Mouse (Mus musculus) heart, postnatal 14 days (tissue): Measurements from ENCODE around the gene Zscan22. TPM values are rescaled to one million over a fixed set of nuclear protein-coding genes. Genes with fewer than 3 reads are reported as not detected.
A peak's percentile ranks its signal among the peaks of the same experiment; 100 is the strongest.
"Not testable (repeated sequence)": the region's sequence is repeated elsewhere in the genome, so short reads cannot be mapped to it uniquely, and the experiment has no call there.

Experiments
- DNase-seq, 2 experiments: peaks; one replicate each; pipeline ENCODE4 v3.0.0; 2021 to 2022
- intact Hi-C: fragments of 180-260 bp; cut with DNase I; formaldehyde crosslinking; loops from one replicate; pipeline ENCODE4 v1.15.1; 2025
- long read RNA-seq, 2 experiments: library from polyadenylated mRNA; stranded (forward); transcript quantifications; one replicate each; pipeline ENCODE4 v2.0.0; 2021
- total RNA-seq, 2 experiments: library from RNA; stranded (reverse); gene quantifications; 2 replicates each; pipeline ENCODE4 v1.2.3; 2021

Gene Zscan22
- total RNA-seq = 1 to 10 TPM; 6.6 to 6.8 TPM
- long read RNA-seq, experiment 1, transcript Zscan22-203 (2 exons, 2,087 nt) = major isoform, 7 of 12 reads
- long read RNA-seq, experiment 1, partial matches to known transcripts = 1 of 12 reads
- long read RNA-seq, experiment 1, other reads (novel, unspliced or antisense) = 1 of 12 reads
- long read RNA-seq, experiment 2, partial matches to known transcripts = 0 of 8 reads
- long read RNA-seq, experiment 2, other reads (novel, unspliced or antisense) = 3 of 8 reads

- peak; percentile 87 to 92 for DNase-seq
- intact Hi-C loops = no loop called here
Measured at GRCm38 (mm10) chr7:12897655-12898410, at the start of gene Zscan22. Gene Zscan22 (plus strand): TSS chr7:12897815.

- DNase-seq = peak in 1 of 2 experiments; percentile 12
- intact Hi-C loops = no loop called here
Measured at GRCm38 (mm10) chr7:12874301-12874700, 23.3 kb upstream of the Zscan22 start.

- DNase-seq = no peak
- intact Hi-C loops = loop anchor here (2.0 to 5.0 kb wide), 2 partner anchors 15 to 43 kb away; no protein-coding TSS in a partner anchor
Measured at GRCm38 (mm10) chr7:12880036-12880435, 17.6 kb upstream of the Zscan22 start.

- DNase-seq = not testable (repeated sequence)
- intact Hi-C loops = loop anchor here (2.0 to 5.0 kb wide), 2 partner anchors 14 to 43 kb away; no protein-coding TSS in a partner anchor
Measured at GRCm38 (mm10) chr7:12880497-12880896, 17.1 kb upstream of the Zscan22 start.

GRCm38 (mm10) chr7:12880911-12881660, 16.5 kb upstream of the Zscan22 start, which contains the start of gene Zfp128:
Gene Zfp128 (plus strand): TSS chr7:12881177.
- DNase-seq = peak; percentile 93 to 95
- intact Hi-C loops = loop anchor here (2.0 to 5.0 kb wide), 2 partner anchors 14 to 44 kb away; no protein-coding TSS in a partner anchor

- intact Hi-C loops = no loop called here
- no peak for DNase-seq
Measured at GRCm38 (mm10) chr7:12886563-12887266, 10.9 kb upstream of the Zscan22 start.

GRCm38 (mm10) chr7:12887585-12887984, 10.0 kb upstream of the Zscan22 start:
- intact Hi-C loops = no loop called here
- DNase-seq = no peak

GRCm38 (mm10) chr7:12890928-12891327, 6.7 kb upstream of the Zscan22 start:
- intact Hi-C loops = no loop called here
- no peak for DNase-seq

- DNase-seq = no peak
- intact Hi-C loops = no loop called here
Measured at GRCm38 (mm10) chr7:12891334-12891733, 6.3 kb upstream of the Zscan22 start.

GRCm38 (mm10) chr7:12901517-12901916, 3.9 kb downstream of the Zscan22 start:
- no peak for DNase-seq
- intact Hi-C loops = loop anchor here (10.0 kb wide), 1 partner anchor 383 kb away; no protein-coding TSS in a partner anchor

- intact Hi-C loops = loop anchor here (10.0 kb wide), 1 partner anchor 381 kb away; no protein-coding TSS in a partner anchor
- no peak for DNase-seq
Measured at GRCm38 (mm10) chr7:12903623-12904022, 6.0 kb downstream of the Zscan22 start.

- intact Hi-C loops = loop anchor here (10.0 kb wide), 1 partner anchor 380 kb away; no protein-coding TSS in a partner anchor
- no peak for DNase-seq
Measured at GRCm38 (mm10) chr7:12905146-12905545, 7.5 kb downstream of the Zscan22 start.

- intact Hi-C loops = loop anchor here (10.0 kb wide), 1 partner anchor 375 kb away; no protein-coding TSS in a partner anchor
- DNase-seq = peak; percentile 70 to 86
Measured at GRCm38 (mm10) chr7:12909498-12909962, 11.9 kb downstream of the Zscan22 start.

GRCm38 (mm10) chr7:12910181-12910668, 12.6 kb downstream of the Zscan22 start:
- peak; percentile 57 to 71 for DNase-seq
- intact Hi-C loops = loop anchor here (2.0 kb wide), 2 partner anchors 99 to 135 kb away; no protein-coding TSS in a partner anchor

- peak in 1 of 2 experiments; percentile 11 for DNase-seq
- intact Hi-C loops = no loop called here
Measured at GRCm38 (mm10) chr7:12913556-12913955, 15.9 kb downstream of the Zscan22 start.

GRCm38 (mm10) chr7:12920495-12920894, 22.9 kb downstream of the Zscan22 start:
- intact Hi-C loops = loop anchor here (5.0 kb wide), 1 partner anchor 42 kb away; no protein-coding TSS in a partner anchor
- not testable (repeated sequence) for DNase-seq

- DNase-seq = no peak
- intact Hi-C loops = loop anchor here (5.0 kb wide), 1 partner anchor 41 kb away; no protein-coding TSS in a partner anchor
Measured at GRCm38 (mm10) chr7:12921318-12921704, 23.7 kb downstream of the Zscan22 start.

- intact Hi-C loops = loop anchor here (2.0 to 5.0 kb wide), 2 partner anchors 27 to 40 kb away; no protein-coding TSS in a partner anchor
- peak; percentile 97 to 98 for DNase-seq
Measured at GRCm38 (mm10) chr7:12921705-12922465, 24.3 kb downstream of the Zscan22 start, which contains the start of gene Rps5. Gene Rps5 (plus strand): TSS chr7:12922290.
